Mouse (Mus musculus) thymus, postnatal 10 days (tissue): ENCODE measurements around the gene Cyfip1.
A peak's percentile ranks its signal among the peaks of the same experiment; 100 is the strongest.

Experiments
- DNase-seq, 2 experiments: peaks; one replicate each; pipeline ENCODE4 v3.0.0; 2021; ENCODE audit warnings: low spot score in 2 of 2

The Cyfip1 gene

GRCm38 (mm10) chr7:55956054-55956453 is 114.5 kb downstream of the Cyfip1 start:
- DNase-seq = no peak

GRCm38 (mm10) chr7:55957178-55957577 is 115.6 kb downstream of the Cyfip1 start:
- DNase-seq = no peak

DNA sequence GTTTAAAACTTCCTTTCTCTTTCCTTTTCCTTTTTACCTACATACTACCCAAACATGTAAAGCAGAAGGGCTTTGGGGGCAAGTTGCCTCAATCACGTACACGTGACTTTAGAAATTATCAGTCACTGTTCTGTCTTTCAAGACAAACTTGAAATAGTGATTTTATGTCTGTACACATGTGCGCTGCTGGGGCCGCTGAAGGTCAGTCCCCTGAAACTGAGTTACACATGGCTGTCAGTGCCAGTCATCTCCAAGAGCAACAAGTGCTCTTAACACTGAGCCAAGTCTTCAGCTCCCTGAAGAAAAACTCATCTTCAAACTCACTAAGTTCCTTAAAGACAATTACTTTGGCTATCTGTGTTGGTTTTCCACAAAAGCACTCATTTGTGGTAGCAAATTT is 116.4 kb downstream of the Cyfip1 start:
- no peak for DNase-seq

- no peak for DNase-seq
Measured at GRCm38 (mm10) chr7:55959801-55960200, 118.3 kb downstream of the Cyfip1 start.

GRCm38 (mm10) chr7:55960506-55960905 is 119.0 kb downstream of the Cyfip1 start:
- DNase-seq = no peak

DNA sequence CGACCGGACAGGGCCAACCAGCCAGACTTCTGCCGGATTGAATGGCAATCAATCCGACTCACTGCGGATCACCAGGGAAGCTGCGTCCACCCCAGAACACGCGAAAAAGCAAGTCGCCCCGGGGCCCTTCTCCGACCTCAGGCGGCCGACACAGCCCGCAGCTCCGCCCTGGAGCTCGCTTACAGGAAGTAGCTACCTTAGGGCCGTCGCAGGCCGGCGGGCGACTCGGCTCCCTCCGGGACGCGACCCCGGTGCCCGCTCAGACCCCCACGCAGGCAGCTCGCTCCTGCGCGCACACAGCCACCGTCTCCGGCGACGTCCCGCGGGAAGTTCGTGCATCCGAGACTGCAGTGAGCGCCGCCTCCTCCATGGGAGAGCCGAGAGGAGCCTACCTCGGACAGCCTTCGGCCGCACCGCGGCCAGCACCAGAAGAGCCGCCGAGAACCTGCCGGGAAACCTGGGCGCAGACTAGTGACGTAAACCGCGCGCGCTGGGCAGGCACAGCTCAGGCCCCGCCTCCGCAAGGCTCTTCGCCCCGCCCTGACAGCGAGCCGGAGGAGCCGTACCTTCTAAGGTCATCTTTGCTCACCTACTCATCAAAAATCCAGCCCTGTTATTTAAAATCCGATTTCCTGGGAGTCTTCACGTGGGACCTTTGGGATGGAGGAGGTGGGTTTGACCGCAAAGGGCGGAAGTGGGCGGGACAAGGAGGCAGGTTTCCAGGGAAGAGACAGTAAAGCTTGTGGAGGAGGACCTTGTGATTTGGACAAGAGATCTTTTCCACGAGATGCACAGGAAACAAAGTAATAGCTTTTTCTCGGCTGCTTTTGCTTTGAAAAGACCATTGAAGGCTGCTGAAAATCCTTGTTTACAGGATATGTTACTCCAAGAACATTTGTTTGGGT is 120.7 kb downstream of the Cyfip1 start, which contains the start of gene Nipa2:
Nipa2 (minus strand) TSS at position 473 of the 905 bp plus-strand sequence.
- peak; percentile 82 to 92 for DNase-seq

- DNase-seq = no peak
Measured at GRCm38 (mm10) chr7:55966866-55967460, 125.4 kb downstream of the Cyfip1 start.

- peak; percentile 7 for DNase-seq
Measured at GRCm38 (mm10) chr7:55968258-55968901, 126.8 kb downstream of the Cyfip1 start.

DNA sequence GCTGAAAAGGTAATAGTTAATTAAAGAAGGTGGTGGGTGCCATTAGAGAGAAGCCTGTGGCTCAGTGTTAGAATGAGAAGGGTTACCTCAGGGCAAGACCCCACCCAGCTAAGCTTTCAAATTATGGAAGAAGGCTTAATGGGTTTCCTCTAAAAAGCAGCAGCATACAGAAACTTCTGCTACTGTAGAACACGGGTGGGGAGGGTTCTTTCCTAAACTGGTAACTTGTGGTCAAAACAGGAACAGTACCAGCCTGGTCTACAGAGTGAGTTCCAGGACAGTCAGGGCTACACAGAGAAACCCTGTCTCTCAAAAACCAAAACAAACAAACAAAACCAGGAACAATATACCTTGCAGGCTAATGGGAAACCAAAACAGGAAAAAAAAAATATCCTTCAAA is 127.9 kb downstream of the Cyfip1 start:
- no peak for DNase-seq

GRCm38 (mm10) chr7:55974429-55974828 is 132.9 kb downstream of the Cyfip1 start:
- DNase-seq = no peak

DNA sequence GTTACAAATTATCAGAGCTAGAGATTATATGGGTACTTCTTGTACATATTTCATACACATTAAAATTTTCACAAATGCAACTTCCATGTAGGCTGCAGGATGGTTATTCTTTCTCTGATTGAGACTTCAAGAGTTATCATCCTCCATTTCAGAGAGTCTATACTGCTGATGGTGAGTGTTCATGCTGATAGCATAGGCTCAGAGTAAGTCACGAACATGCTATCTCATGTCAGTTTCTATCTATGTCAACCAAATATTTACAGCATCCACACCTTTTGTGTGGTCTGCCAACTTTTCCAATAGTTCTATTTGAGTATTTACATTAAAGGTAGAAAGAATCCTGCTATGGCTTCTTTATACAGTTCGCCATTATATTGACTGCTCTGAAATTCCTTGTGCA is 140.0 kb downstream of the Cyfip1 start:
- DNase-seq = no peak
